Mouse (Mus musculus) myocyte (in vitro differentiated cells): ENCODE data around the gene Gatad2a.

Source experiments
- CEBPB ChIP-seq: IDR thresholded peaks from 2 replicates; pipeline ENCODE4 v1.6.1; 2011; ENCODE audit warnings: mild to moderate bottlenecking, moderate library complexity; ENCODE audit not compliant: poor library complexity, insufficient read depth, severe bottlenecking
- E2F4 ChIP-seq: IDR thresholded peaks from one replicate; pipeline ENCODE4 v1.6.1; 2011; ENCODE audit warnings: mild to moderate bottlenecking, control low read depth, moderate library complexity; ENCODE audit not compliant: insufficient read depth
- MAX ChIP-seq: IDR thresholded peaks from one replicate; pipeline ENCODE4 v1.6.1; 2011; ENCODE audit warnings: low read depth, mild to moderate bottlenecking, control low read depth
- POLR2A ChIP-seq: IDR thresholded peaks from one replicate; pipeline ENCODE4 v1.6.1; 2011; ENCODE audit warnings: low read depth, mild to moderate bottlenecking, control low read depth, moderate library complexity; ENCODE audit not compliant: insufficient read length
- POLR2AphosphoS2 ChIP-seq: IDR thresholded peaks from one replicate; pipeline ENCODE4 v1.6.1; 2011; ENCODE audit warnings: low read depth, control low read depth; ENCODE audit not compliant: insufficient read length
- USF1 ChIP-seq: IDR thresholded peaks from one replicate; pipeline ENCODE4 v1.6.1; 2011; ENCODE audit warnings: low read depth, mild to moderate bottlenecking, control low read depth, moderate library complexity

DNA sequence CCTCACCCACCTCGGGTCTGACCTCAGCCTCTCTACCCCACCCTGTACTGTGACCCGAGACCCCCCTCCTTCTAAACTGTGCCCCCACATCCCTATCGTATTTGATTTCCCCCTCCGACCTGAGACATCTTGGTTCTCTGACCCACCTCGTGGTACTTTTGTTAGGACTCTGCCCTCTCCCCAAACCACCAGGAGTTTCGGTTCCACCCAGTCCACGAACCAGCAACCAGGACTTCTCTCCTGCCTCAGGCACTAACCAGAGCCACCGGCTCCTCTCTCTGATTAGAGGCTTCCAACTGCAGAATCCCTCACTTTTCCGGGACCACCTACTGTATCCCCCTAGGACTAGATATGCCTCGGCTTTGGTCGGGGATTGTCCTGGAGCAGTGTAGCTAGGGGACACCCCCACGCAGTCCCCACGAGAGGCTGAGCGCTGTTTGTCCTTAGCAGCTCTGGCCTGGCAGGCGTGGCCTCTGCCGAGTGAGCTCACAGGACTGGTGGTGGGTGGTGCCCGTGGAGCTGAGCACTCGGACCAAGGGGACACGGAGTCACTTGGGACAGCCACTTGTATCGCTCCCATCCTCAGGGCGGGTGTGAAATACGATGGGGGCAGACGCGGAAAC, 107.8 kb downstream of the Gatad2a start:
- no peak for TF ChIP-seq POLR2A
- no peak for TF ChIP-seq E2F4
- TF ChIP-seq POLR2AphosphoS2 = no peak
- TF ChIP-seq USF1 = no peak
- TF ChIP-seq CEBPB = no peak
- TF ChIP-seq MAX = no peak
